Mouse (Mus musculus): Measurements from ENCODE around the gene Azi2. TPM values are rescaled to one million over a fixed set of nuclear protein-coding genes. Genes with fewer than 3 reads are reported as not detected.

Gene Azi2
- polyA plus RNA-seq, 1 experiment from 2014 or later: 33.0 TPM

DNA sequence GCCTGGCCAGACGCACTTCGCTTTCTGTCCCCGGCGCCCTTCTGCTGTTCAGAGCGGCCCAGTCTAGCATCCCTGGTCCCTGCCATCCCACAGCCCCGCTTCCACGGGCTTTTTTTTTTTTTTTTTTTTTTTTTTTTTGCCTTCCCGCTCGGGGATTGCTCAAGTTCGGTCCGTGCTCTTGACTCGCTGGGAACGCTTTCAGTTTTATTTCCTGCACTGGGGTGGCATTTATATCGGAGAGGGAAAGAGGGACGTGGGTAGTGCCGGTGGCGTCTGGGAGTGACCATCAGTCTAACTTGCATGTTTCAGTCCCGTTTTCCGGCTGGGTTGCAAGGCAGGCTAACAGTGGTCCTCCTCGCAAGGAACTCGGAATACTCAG is 712 bp downstream of the Azi2 start:
- under 1% methylated on average over 21 of the region's 21 CpGs for WGBS (ENCODE audit: insufficient replicate concordance)

DNA sequence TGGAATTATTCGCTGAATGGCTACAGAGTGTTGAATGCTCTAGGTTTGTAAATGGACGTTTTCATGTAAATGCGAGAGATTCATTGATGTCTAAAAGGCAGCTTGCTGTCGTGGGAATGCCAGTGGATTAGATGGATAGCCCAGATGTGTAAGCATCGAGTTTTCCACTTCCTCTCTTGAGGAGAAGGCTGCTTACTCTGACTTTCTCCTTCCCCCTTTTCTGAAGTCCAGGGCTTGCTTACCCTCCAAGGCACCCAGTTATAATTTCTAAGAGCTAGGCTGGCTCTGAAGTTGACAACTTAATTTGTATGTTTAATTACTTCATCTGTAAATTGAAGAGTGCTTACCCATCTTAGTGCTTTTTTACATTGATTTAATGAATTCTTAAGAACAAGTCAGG is 1.3 kb downstream of the Azi2 start:
- H3K4me3 ChIP-seq (replicated peaks): peak overlapping the region; percentile 90
- no peaks in the 10 kb centered on the region for H3K27me3 ChIP-seq
- H3K36me3 ChIP-seq (replicated peaks): peaks cover 5% of the 10 kb centered on the region; the same call in 1 of the 2 replicates
- H3K4me2 ChIP-seq: peak overlapping the region; percentile 87
- WGBS (ENCODE audit: insufficient replicate concordance): 18% methylated on average over 5 of the region's 5 CpGs
- H3K27ac ChIP-seq (replicated peaks): no peak overlapping the region; the same call in 1 of the 2 replicates
- peaks cover 29% of the 10 kb centered on the region for H3K4me1 ChIP-seq (replicated peaks)
- no peak for ATAC-seq (ENCODE audit: insufficient read depth)
- no peaks in the 10 kb centered on the region for H3K9me3 ChIP-seq (replicated peaks)
- H3K9ac ChIP-seq: peak overlapping the region; percentile 90

More for the DNA sequence above, 712 bp downstream of the Azi2 start:
- ATAC-seq (ENCODE audit: insufficient read depth): no peak
- H3K9ac ChIP-seq: peak overlapping the region; percentile 90
- peak overlapping the region; percentile 87 for H3K4me2 ChIP-seq
- peaks cover 29% of the 10 kb centered on the region for H3K4me1 ChIP-seq (replicated peaks)
- peak overlapping the region; percentile 97 for H3K27ac ChIP-seq (replicated peaks)
- H3K36me3 ChIP-seq (replicated peaks): peaks cover 5% of the 10 kb centered on the region; the same call in 1 of the 2 replicates
- peak overlapping the region; percentile 90 for H3K4me3 ChIP-seq (replicated peaks)
- no peaks in the 10 kb centered on the region for H3K27me3 ChIP-seq
- H3K9me3 ChIP-seq (replicated peaks): no peaks in the 10 kb centered on the region

DNA sequence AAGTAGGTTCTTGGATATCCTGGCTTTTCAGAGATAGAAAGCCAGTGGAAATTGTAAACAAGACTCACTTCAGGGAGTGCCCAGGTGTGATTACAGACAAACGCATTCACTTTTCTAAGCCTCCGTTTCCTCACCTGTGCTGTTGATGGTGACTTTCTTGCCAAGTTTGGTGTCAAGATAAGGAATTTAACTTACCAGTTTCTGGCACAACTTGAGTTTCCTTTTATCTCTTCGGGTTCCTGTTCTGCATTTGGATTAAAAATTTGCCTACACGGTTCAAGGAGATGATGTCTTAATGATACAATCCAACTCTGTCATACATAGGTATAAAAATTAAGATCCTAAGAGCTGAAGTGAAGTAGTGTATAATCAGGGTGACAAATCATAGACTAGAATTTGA is 2.4 kb downstream of the Azi2 start:
- Histone ChIP-seq H3K4me3 (replicated peaks) (no peak overlapping the region; the same call in 1 of the 2 replicates), H3K27me3 (no peaks in the 10 kb centered on the region), H3K4me1 (replicated peaks) (peaks cover 29% of the 10 kb centered on the region), H3K36me3 (replicated peaks) (peaks cover 9% of the 10 kb centered on the region), H3K27ac (replicated peaks) (no peak overlapping the region; the same call in 1 of the 2 replicates), H3K9ac (no peak overlapping the region), H3K9me3 (replicated peaks) (no peaks in the 10 kb centered on the region), H3K4me2 (peak overlapping the region; percentile 87; the same call in 1 of the 2 replicates)
- WGBS (ENCODE audit: insufficient replicate concordance): 56% methylated on average over 4 of the region's 4 CpGs
- ATAC-seq (ENCODE audit: insufficient read depth): no peak

DNA sequence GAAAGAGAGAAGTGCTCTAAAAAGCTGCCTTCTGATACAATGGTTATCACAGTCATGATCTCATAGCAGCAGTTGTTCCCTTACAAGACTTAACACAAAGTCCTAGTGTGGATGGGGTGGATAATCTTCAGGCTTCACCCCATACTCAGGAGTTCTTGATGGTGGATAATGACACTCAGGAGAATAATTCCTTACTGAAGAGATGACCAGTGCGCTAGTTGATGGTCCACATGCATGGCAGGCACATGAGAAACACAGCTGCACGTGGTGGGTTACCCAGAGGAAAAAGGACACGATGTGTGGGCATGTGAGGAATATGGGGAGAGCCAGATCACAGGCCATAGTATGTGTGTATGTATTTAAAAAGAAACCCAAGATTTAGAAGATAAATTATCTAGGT is 3.3 kb downstream of the Azi2 start:
- H3K4me1 ChIP-seq (replicated peaks): peaks cover 29% of the 10 kb centered on the region
- peaks cover 13% of the 10 kb centered on the region for H3K36me3 ChIP-seq (replicated peaks)
- no peak overlapping the region for H3K4me3 ChIP-seq (replicated peaks)
- H3K9me3 ChIP-seq (replicated peaks): no peaks in the 10 kb centered on the region
- no peak overlapping the region for H3K27ac ChIP-seq (replicated peaks)
- no peak overlapping the region for H3K9ac ChIP-seq
- WGBS (ENCODE audit: insufficient replicate concordance): 92% methylated on average over 3 of the region's 3 CpGs
- H3K4me2 ChIP-seq: no peak overlapping the region
- ATAC-seq (ENCODE audit: insufficient read depth): no peak
- H3K27me3 ChIP-seq: no peaks in the 10 kb centered on the region

DNA sequence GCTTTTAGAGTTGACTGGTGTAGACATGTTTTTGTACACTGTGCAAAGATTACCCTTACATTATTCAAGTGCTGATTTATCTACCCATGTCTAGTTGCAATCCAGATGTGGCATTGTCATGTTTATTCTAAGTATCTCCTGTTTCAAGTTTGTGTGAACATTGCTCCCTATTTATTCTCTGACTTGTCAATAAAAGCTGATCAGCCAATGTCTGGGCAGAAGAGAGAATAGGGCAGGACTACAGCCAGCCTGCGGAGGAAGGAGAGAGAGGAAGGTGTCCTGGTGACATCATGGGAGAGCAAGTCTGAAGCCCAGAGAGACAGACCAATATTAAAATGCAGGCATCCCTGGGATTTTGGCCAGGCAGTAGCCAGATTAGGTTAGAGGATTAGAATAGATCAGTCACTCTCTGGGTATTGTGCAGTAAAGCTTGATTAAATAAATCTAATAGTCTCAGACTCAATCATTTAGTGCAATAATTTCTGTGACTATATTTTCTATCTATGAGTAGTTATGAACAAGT is 4.8 kb downstream of the Azi2 start:
- Histone ChIP-seq H3K4me1 (replicated peaks) (peaks cover 25% of the 10 kb centered on the region), H3K36me3 (replicated peaks) (peaks cover 17% of the 10 kb centered on the region), H3K4me3 (replicated peaks) (no peak overlapping the region), H3K27me3 (no peaks in the 10 kb centered on the region), H3K4me2 (no peak overlapping the region), H3K27ac (replicated peaks) (no peak overlapping the region), H3K9ac (no peak overlapping the region), H3K9me3 (replicated peaks) (no peaks in the 10 kb centered on the region)
- no peak for ATAC-seq (ENCODE audit: insufficient read depth)
- WGBS (ENCODE audit: insufficient replicate concordance): 52% methylated on average over 1 of the region's 1 CpGs

DNA sequence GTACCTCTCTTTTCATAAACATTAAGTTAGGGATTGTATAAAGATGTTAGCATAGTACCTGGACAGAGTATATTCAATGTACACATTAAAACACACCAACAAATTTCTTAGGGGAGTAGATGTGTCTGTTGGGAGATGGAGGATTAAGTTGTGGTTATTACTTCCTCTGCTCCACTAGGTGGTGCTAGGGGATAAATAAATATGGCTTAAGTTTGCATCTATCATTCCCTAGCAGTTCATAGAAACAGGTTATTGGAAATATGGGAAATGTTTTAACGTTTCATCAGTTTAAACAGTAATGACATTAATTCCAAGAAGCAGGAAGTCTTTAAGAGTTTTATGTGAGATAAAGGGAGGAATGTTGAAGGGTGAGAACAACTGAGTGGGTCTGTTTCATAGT is 13.0 kb downstream of the Azi2 start:
- 27% methylated on average over 1 of the region's 1 CpGs for WGBS (ENCODE audit: insufficient replicate concordance)
- no peak overlapping the region for H3K27ac ChIP-seq (replicated peaks)
- no peaks in the 10 kb centered on the region for H3K9me3 ChIP-seq (replicated peaks)
- no peak overlapping the region for H3K4me2 ChIP-seq
- no peak for ATAC-seq (ENCODE audit: insufficient read depth)
- no peaks in the 10 kb centered on the region for H3K27me3 ChIP-seq
- H3K9ac ChIP-seq: no peak overlapping the region
- no peaks in the 10 kb centered on the region for H3K4me1 ChIP-seq (replicated peaks)
- H3K4me3 ChIP-seq (replicated peaks): no peak overlapping the region
- peaks cover 42% of the 10 kb centered on the region for H3K36me3 ChIP-seq (replicated peaks)

DNA sequence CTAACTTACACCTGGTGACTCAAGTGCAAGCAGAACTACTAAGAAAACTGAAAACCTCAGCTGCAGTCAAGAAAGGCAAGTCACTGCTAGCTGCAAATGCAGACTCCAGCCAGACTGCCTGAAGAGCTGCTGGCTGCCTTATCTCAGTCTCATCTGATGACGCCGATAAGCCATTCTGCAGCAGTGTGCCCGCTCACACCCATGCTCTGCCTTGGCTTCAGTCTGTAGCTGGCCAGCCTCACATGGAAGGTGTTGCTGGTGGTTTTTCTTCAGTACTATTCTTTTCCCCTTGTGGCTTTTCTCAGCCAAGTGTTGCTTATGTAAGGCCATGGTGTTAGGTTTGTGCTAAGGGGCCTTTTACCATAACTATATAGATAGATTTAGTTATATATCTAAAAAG is 18.8 kb downstream of the Azi2 start:
- 79% methylated on average over 3 of the region's 3 CpGs for WGBS (ENCODE audit: insufficient replicate concordance)
- peaks cover 43% of the 10 kb centered on the region for H3K36me3 ChIP-seq (replicated peaks)
- no peak for ATAC-seq (ENCODE audit: insufficient read depth)

DNA sequence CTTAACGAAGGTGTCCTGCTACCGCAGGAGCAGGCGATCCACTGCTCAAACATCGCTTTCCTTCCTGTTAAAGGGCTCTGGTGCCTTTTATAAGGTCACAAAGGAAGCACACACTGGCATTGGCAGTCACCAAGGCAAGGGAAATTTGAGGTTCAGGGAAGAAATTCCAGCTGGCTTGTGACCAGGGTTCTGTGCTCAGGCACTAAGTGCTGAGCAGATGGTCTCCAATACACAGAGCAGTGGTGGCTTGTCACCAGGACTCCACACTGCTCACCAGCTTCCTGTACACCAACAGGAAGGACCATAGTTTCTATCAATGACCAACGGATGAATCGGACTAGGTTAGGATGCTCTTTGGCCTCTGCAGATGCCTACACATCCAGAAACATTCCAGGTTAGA is 30.1 kb downstream of the Azi2 start:
- peaks cover 24% of the 10 kb centered on the region for H3K4me1 ChIP-seq (replicated peaks)
- H3K27ac ChIP-seq (replicated peaks): no peak overlapping the region
- no peaks in the 10 kb centered on the region for H3K9me3 ChIP-seq (replicated peaks)
- H3K4me3 ChIP-seq (replicated peaks): no peak overlapping the region
- H3K9ac ChIP-seq: no peak overlapping the region
- no peak overlapping the region for H3K4me2 ChIP-seq
- H3K36me3 ChIP-seq (replicated peaks): peaks cover 25% of the 10 kb centered on the region
- 86% methylated on average over 6 of the region's 6 CpGs for WGBS (ENCODE audit: insufficient replicate concordance)
- no peak for ATAC-seq (ENCODE audit: insufficient read depth)
- H3K27me3 ChIP-seq: no peaks in the 10 kb centered on the region

More for the DNA sequence above, 18.8 kb downstream of the Azi2 start:
- Histone ChIP-seq H3K27me3 (no peaks in the 10 kb centered on the region), H3K27ac (replicated peaks) (no peak overlapping the region), H3K9me3 (replicated peaks) (no peaks in the 10 kb centered on the region), H3K9ac (no peak overlapping the region), H3K4me3 (replicated peaks) (no peak overlapping the region), H3K4me2 (no peak overlapping the region), H3K4me1 (replicated peaks) (no peaks in the 10 kb centered on the region; the same call in 1 of the 2 replicates)

DNA sequence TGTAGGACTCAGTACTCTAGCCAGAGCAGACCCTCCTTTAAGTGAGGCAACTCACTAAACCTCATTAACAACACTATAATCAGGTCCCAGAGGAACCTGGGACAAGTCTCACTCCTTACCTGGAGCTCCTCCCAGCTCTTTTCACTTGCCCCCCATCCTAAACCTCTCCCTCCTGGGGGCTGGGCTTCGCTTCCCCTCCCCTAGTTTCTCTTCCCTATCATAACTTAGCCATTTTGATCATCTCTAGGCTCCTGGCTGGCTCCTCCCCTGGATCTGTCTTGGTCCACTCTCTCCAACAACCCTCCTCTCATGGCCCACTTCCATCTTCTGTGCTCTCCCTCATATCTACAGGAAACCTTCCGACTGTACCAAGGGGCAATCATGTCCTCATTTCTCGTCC is 31.0 kb downstream of the Azi2 start:
- H3K4me1 ChIP-seq (replicated peaks): peaks cover 24% of the 10 kb centered on the region
- no peaks in the 10 kb centered on the region for H3K27me3 ChIP-seq
- no peak overlapping the region for H3K9ac ChIP-seq
- no peak overlapping the region for H3K4me3 ChIP-seq (replicated peaks)
- 63% methylated on average over 3 of the region's 3 CpGs for WGBS (ENCODE audit: insufficient replicate concordance)
- H3K36me3 ChIP-seq (replicated peaks): peaks cover 22% of the 10 kb centered on the region
- H3K4me2 ChIP-seq: no peak overlapping the region
- ATAC-seq (ENCODE audit: insufficient read depth): no peak
- H3K27ac ChIP-seq (replicated peaks): no peak overlapping the region
- H3K9me3 ChIP-seq (replicated peaks): no peaks in the 10 kb centered on the region

DNA sequence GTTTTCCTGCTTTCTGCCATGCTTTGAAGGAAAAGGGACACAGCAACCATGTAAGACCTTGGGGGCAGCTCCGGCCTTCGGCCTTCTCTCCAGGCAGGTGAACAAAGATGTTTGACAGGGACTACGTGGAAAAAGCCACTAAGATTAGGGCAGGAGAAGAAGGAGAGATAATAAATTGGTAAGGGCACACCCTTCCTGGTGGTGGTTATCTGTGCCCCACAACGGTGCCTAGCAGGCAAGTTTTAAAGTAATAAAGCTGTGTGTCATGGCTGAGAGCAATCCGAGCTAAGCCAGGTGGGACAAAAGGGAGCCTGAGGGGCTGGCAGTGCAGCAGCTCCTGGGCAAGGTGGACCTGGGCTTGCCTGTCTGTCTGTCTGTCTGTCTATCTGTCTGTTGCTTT is 31.8 kb downstream of the Azi2 start:
- Histone ChIP-seq H3K27ac (replicated peaks) (peak overlapping the region; percentile 59), H3K4me1 (replicated peaks) (peaks cover 24% of the 10 kb centered on the region), H3K9ac (no peak overlapping the region), H3K36me3 (replicated peaks) (peaks cover 18% of the 10 kb centered on the region), H3K4me3 (replicated peaks) (no peak overlapping the region; the same call in 1 of the 2 replicates), H3K27me3 (no peaks in the 10 kb centered on the region), H3K9me3 (replicated peaks) (no peaks in the 10 kb centered on the region), H3K4me2 (peak overlapping the region; percentile 56)
- 15% methylated on average over 5 of the region's 5 CpGs for WGBS (ENCODE audit: insufficient replicate concordance)
- peak; percentile 88 for ATAC-seq (ENCODE audit: insufficient read depth)

DNA sequence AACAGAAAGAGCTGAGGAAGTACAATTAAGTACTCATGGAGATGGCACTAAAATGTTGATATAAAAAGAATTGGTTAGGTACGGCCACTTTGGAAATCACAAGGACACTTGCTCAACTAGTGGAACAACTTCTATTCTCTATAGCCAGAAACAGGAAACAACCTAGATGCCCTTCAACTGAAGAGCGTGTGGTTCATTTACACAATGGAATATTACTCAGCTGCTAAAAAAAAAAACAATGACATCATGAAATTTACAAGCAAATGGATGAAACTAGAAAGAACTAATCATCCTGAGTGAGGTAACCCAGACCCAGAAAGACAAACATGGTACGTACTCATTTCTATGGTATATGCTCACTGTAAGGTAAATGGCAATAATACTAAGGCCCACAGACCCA is 33.1 kb downstream of the Azi2 start:
- Histone ChIP-seq H3K27ac (replicated peaks) (no peak overlapping the region), H3K4me2 (no peak overlapping the region), H3K36me3 (replicated peaks) (peaks cover 14% of the 10 kb centered on the region), H3K27me3 (no peaks in the 10 kb centered on the region), H3K9ac (no peak overlapping the region), H3K4me3 (replicated peaks) (no peak overlapping the region), H3K4me1 (replicated peaks) (peaks cover 24% of the 10 kb centered on the region), H3K9me3 (replicated peaks) (no peaks in the 10 kb centered on the region)
- 84% methylated on average over 3 of the region's 3 CpGs for WGBS (ENCODE audit: insufficient replicate concordance)
- no peak for ATAC-seq (ENCODE audit: insufficient read depth)

Data from liver, embryonic 15.5 days (tissue).